Mouse (Mus musculus): ENCODE data around the gene Itga6.
"Not testable (repeated sequence)": the region's sequence is repeated elsewhere in the genome, so short reads cannot be mapped to it uniquely, and the experiment has no call there.

The Itga6 gene

GRCm38 (mm10) chr2:71745610-71746374, at the start of gene Itga6:
Itga6 (plus strand) TSS chr2:71745616.
- DNase-seq (ENCODE audit: low spot score in 2 of 2), result no peak

GRCm38 (mm10) chr2:71696776-71697175, 48.6 kb upstream of the Itga6 start:
- DNase-seq (ENCODE audit: low spot score in 2 of 2), result no peak

GRCm38 (mm10) chr2:71697408-71698336, 47.7 kb upstream of the Itga6 start:
- no peak for DNase-seq (ENCODE audit: low spot score in 2 of 2)

GRCm38 (mm10) chr2:71698366-71698765, 47.0 kb upstream of the Itga6 start:
- no peak for DNase-seq (ENCODE audit: low spot score in 2 of 2)

- no peak for DNase-seq (ENCODE audit: low spot score in 2 of 2)
Measured at GRCm38 (mm10) chr2:71698942-71699341, 46.5 kb upstream of the Itga6 start.

- no peak for DNase-seq (ENCODE audit: low spot score in 2 of 2)
Measured at GRCm38 (mm10) chr2:71701341-71701740, 44.1 kb upstream of the Itga6 start.

- DNase-seq (ENCODE audit: low spot score in 2 of 2), result no peak
Measured at GRCm38 (mm10) chr2:71704309-71704708, 41.1 kb upstream of the Itga6 start.

GRCm38 (mm10) chr2:71708886-71709285, 36.5 kb upstream of the Itga6 start:
- no peak for DNase-seq (ENCODE audit: low spot score in 2 of 2)

GRCm38 (mm10) chr2:71711640-71712039, 33.8 kb upstream of the Itga6 start:
- DNase-seq (ENCODE audit: low spot score in 2 of 2), result no peak

GRCm38 (mm10) chr2:71714416-71714815, 31.0 kb upstream of the Itga6 start:
- DNase-seq (ENCODE audit: low spot score in 2 of 2), result no peak

GRCm38 (mm10) chr2:71719005-71719386, 26.4 kb upstream of the Itga6 start:
- no peak for DNase-seq (ENCODE audit: low spot score in 2 of 2)

GRCm38 (mm10) chr2:71719387-71720034, 25.9 kb upstream of the Itga6 start:
- DNase-seq (ENCODE audit: low spot score in 2 of 2), result no peak

- not testable (repeated sequence) for DNase-seq (ENCODE audit: low spot score in 2 of 2)
Measured at GRCm38 (mm10) chr2:71720556-71720955, 24.9 kb upstream of the Itga6 start.

GRCm38 (mm10) chr2:71722913-71723312, 22.5 kb upstream of the Itga6 start:
- DNase-seq (ENCODE audit: low spot score in 2 of 2), result no peak

- DNase-seq (ENCODE audit: low spot score in 2 of 2), result no peak
Measured at GRCm38 (mm10) chr2:71723623-71724022, 21.8 kb upstream of the Itga6 start.

GRCm38 (mm10) chr2:71724028-71724427, 21.4 kb upstream of the Itga6 start:
- DNase-seq (ENCODE audit: low spot score in 2 of 2), result no peak

- DNase-seq (ENCODE audit: low spot score in 2 of 2), result no peak
Measured at GRCm38 (mm10) chr2:71725446-71725845, 20.0 kb upstream of the Itga6 start.

- no peak for DNase-seq (ENCODE audit: low spot score in 2 of 2)
Measured at GRCm38 (mm10) chr2:71726883-71727676, 18.3 kb upstream of the Itga6 start.

GRCm38 (mm10) chr2:71728341-71728740, 17.1 kb upstream of the Itga6 start:
- no peak for DNase-seq (ENCODE audit: low spot score in 2 of 2)

- no peak for DNase-seq (ENCODE audit: low spot score in 2 of 2)
Measured at GRCm38 (mm10) chr2:71728796-71729195, 16.6 kb upstream of the Itga6 start.
